Mouse (Mus musculus) heart, adult 10 weeks (tissue): ENCODE data around the gene Ube3b. TPM values are rescaled to one million over a fixed set of nuclear protein-coding genes. Genes with fewer than 3 reads are reported as not detected.

Experiments used
- polyA plus RNA-seq: library from polyadenylated mRNA; stranded (reverse); fragments of 350-450 nt; fragmentation: Illumina TruSeq; extraction: RNeasy Lipid Tissue Mini Kit (QIAGEN cat#74804); gene quantifications from one replicate; pipeline ENCODE4 v1.2.3, GENCODE M21; 2014; ENCODE audit warnings: low read depth, low replicate concordance

Gene Ube3b
- polyA plus RNA-seq = 68.8 TPM

DNA sequence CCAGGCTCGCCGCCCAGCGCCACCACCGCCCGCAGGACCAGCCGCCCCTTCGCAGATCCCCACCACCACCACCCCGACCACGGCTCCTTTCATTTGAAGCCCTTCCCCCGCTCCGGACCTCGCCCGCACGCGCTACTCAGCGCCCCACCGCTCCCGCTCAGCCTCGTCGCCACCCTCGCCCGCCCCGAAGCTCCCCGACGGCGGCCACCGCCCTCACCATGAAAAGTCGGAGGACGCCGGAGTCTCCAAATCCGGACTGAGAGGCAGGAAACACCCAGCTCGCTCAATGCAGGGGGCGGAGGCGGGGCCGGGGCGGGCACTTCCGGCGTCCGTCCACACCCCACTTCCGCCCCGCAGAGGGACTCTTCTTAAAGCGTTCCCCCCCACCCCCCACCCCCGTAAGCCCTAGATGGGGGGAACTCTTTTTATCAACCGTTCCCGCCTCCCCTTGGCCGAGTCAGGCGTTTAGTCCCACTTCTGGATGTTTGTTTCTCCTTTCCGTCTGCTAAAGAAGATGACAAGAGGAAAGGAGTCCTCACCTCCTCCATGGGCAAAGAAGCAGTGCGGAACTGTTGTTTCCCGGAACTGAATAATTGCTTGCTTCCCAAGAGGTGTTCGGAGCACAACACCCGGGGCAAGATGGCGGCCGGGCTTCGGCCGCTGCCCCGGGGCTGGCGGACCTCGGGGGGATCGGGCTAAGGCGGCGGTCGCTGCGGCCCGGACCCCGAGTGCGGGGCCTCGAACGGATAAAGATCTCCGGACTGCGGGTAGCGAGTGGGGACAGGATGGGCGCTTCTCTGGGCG, at the start of gene Ube3b, which contains the start of gene Kctd10:
Gene Ube3b (plus strand): TSS at position 399 of the 804 bp plus-strand sequence.
Gene Kctd10 (minus strand): TSS at position 300 of the 804 bp plus-strand sequence.

DNA sequence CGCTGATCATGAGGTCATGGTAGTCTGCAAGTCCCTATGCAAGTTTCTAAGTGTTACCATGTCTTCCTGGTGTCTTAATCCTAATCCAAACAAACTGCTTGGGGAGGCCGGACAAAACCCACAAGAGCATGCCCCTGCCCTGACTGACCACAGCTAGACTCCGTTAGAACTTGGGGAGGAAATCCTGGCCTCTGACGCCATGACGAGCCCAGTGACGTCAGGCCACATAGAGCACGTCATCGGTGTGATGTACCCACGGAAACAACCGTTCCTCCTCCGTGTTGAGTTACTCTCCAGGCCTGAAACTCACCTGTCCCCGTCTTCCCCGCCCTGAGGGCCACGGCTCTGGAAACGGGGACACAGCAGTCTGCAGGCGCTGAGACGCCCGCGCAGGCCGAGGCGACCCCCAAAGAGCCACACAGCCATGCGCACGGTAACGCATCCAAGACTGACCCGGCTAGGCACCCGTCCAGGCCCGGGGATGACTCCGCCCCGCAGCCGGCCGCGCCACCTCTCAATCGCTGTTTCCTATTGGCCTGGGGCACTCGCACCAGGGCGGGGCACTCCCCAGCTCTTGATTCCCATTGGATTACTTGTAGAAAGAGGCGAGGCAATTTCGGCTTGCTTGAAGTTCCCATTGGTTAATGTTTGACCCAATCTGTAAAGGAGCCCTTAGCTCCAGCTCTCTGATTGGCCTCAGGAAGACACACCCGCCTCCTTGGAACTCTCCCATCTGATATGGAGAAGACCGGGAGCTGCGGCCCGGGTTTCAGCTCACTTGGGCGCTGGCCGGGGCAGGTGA, 63.4 kb downstream of the Ube3b start, which contains the start of the genes Mmab and Mvk:
Gene Mmab (minus strand): TSS at position 495 of the 802 bp plus-strand sequence.
Gene Mvk (plus strand): TSS at position 704 of the 802 bp plus-strand sequence.

Other genes starting within 250 kb of the Ube3b start
- gene Acacb, start 234.1 kb upstream of the Ube3b start, polyA plus RNA-seq = 122 TPM
- not detected for gene Foxn4, start 106.8 kb upstream of the Ube3b start, polyA plus RNA-seq
- 0.26 TPM for gene Myo1h, start 91.4 kb upstream of the Ube3b start, polyA plus RNA-seq
- gene Kctd10, start 99 bp upstream of the Ube3b start, polyA plus RNA-seq = 47.1 TPM
- gene Mmab, start 63.5 kb downstream of the Ube3b start, polyA plus RNA-seq = 33.6 TPM
- gene Mvk, start 63.7 kb downstream of the Ube3b start, polyA plus RNA-seq = 10.8 TPM
- 2.4 TPM for gene Fam222a, start 187.4 kb downstream of the Ube3b start, polyA plus RNA-seq